Mouse (Mus musculus) T-helper 17 cell (primary cell): ENCODE measurements around the gene Vmn1r103.
"Not testable (repeated sequence)": the region's sequence is repeated elsewhere in the genome, so short reads cannot be mapped to it uniquely, and the experiment has no call there.

ENCODE experiments used
- in situ Hi-C, 2 experiments: fragments of 300-600 bp; cut with MboI, MseI; formaldehyde crosslinking; loops; 1 replicate in 1 of 2; 2 replicates in 1 of 2; pipeline ENCODE4 v1.15.1; 2025; ENCODE audit warnings: high pct_unique_total_duplicates in 2 of 2

The Vmn1r103 gene

DNA sequence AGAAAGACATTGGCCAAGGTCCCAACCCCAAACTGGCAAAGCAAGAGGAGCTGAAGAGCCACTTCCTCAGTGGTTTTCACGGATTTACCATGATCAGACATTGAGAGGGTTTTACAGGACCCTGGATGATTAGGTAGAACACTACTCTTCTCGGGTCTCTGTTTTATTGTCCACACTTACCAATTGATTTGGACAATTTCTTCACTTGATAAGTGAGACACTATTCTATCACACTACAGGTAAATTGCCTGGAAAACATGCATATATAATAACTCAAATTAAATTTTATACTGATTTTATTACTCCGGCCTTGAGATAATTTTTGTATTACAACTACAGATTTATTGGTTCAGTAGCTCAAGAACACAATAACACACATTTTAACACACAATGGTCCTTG, at the start of gene Vmn1r103:
TSS of gene Vmn1r103 (minus strand) at position 101 of the 400 bp plus-strand sequence.
- in situ Hi-C loops = not testable (repeated sequence)

GRCm38 (mm10) chr7:20545657-20546056, 35.3 kb upstream of the Vmn1r103 start, which contains the start of gene Gm5726:
Gm5726 (minus strand) TSS chr7:20545757.
- in situ Hi-C loops = not testable (repeated sequence)

- in situ Hi-C loops = not testable (repeated sequence)
Measured at GRCm38 (mm10) chr7:20533537-20533936, 23.2 kb upstream of the Vmn1r103 start, which contains the start of gene Vmn1r104. Vmn1r104 (plus strand) TSS chr7:20533837.

DNA sequence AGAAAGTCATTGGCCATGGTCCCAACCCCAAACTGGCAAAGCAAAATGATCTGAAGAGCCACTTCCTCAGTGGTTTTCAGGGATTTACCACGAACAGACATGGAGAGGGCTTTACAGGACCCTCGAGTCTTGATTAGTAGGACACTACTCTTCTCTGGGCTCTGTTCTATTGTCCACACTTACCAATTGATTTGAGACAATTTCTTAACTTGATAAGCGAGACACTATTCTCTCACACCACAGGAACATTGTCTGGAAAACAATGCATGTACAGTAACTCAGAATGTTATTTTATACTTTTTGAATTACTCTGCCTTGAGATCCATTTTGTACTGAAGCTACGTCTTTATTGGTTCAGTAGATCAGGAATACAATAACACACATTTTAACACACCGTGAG, 35.5 kb downstream of the Vmn1r103 start, which contains the start of gene Gm10670:
TSS of gene Gm10670 (minus strand) at position 101 of the 400 bp plus-strand sequence.
- in situ Hi-C loops = not testable (repeated sequence)
